Mouse (Mus musculus) kidney, adult 2 months (tissue): Measurements from ENCODE around the gene Nipal4.

ENCODE experiments used
- CTCF ChIP-seq: fragments of 200-500 bp; conservative IDR thresholded peaks from 2 replicates; pipeline ENCODE4 v1.5.1; 2011; ENCODE audit warnings: low read depth, mild to moderate bottlenecking, control low read depth, low read length, moderate library complexity, mixed read lengths; ENCODE audit not compliant: insufficient read depth, insufficient read length
- POLR2A ChIP-seq: fragments of 200-500 bp; IDR thresholded peaks from one replicate; pipeline ENCODE4 v1.6.1; 2011; ENCODE audit warnings: low read depth, low read length, control low read depth

- no peak for TF ChIP-seq CTCF
- no peak for TF ChIP-seq POLR2A
These were observed 57.1 kb downstream of the Nipal4 start for GRCm38 (mm10) chr11:46109206-46109605.
